Mouse (Mus musculus) mature B cell (primary cell): Measurements from ENCODE around the gene Spata2l.
"Not testable (repeated sequence)": the region's sequence is repeated elsewhere in the genome, so short reads cannot be mapped to it uniquely, and the experiment has no call there.

Source experiments
- in situ Hi-C: fragments of 300-500 bp; cut with MboI; formaldehyde crosslinking; loops from 2 replicates; pipeline ENCODE4 v1.14.3; 2019

Spata2l gene

DNA sequence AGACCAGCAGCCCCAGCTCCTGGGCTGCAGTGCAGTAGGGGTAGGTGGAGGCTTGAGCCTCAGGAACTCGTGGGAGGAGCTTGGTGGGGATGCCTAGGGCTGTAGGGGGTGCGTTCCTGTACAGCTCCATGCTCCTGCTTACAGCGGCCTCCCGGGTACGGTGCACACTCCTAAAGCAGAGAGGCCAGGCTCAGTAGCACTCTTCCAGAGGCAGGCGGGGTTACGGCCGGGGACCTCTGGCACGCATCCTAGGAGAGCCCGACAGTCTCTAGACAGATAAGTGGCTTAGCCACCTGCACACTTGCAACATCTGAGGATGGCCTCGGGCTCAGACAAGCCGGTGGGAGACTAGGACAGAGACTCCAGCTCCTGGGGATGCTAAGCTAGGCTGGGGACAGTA is 9.5 kb upstream of the Spata2l start:
- in situ Hi-C loops, result no loop called here

DNA sequence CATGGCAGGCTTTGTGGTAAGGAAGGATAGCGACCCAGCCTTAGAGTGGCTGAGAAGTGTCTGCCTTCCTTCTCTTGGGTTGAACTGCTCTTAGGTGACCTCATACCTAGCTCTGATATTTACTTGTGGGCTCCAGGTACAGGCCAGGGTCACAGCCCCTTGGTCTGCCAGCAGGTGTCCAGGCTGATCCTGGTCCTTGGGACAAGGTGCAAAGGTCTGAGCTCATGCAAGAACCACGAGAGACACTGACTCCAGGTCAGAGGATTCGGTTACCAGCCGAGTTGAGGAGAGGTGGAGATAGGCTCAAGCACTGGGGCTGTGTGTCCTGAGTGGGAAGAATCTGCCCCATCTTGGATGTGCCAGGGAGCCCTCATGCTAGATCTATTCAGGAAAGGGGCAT is 8.3 kb upstream of the Spata2l start:
- in situ Hi-C loops, result no loop called here

DNA sequence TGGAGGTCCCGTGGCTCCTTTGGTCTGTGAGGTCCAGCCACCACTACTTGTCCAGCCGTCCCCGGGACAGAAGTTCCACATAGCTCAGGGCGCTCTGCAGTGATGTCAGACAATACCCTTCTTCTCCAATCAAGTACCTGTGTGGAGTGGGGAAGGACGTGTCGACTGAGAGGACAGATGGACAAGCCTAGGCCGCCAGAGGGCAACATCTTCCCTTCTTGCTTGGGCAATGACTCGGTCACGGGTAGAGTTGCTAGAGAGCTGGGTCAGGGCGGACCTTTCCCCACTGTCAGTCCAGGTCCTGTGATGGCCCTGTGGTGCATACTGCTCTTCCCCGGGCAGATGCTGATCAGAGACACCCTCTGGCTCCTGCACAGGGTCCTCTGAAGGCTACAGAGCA is 7.0 kb upstream of the Spata2l start:
- in situ Hi-C loops, result no loop called here

DNA sequence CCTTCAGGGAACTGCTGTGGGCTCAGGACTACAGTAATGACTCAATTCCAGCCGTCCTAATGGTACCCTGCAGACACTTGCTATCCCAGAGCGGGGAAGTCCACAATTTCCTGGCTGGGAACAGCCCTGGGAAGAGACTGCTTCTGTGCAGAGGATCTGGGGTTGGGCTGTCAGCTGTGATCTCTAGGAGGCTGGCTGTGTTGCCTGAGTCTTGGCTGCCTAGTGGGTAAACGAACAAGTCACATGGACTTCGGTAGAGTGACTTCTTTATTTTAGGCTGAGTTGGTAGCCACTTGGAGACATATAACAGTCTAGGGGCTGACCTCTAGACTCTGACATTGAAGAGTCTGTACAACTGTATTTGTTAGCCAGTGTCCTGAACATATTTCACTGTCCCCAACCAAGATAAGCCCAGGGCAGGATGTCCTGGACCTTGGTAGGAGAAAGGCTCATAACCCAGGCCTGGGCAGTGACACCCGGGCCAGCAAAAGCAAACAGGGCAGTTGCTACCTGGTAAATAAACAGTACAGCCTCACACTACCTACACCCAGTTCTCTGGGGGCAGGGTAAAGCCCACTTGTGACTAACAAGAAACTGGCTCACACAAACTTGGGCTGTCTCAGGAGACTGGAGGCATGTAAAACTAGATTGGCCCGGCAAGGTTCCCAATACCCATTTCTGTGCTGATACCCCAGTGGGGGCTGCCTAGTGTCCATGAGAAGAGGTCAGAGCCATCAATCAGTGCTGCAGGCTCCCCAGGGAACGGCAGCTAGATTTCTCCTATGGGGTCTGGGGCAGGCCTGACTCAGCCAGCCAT is 6.3 kb upstream of the Spata2l start:
- in situ Hi-C loops, result no loop called here

DNA sequence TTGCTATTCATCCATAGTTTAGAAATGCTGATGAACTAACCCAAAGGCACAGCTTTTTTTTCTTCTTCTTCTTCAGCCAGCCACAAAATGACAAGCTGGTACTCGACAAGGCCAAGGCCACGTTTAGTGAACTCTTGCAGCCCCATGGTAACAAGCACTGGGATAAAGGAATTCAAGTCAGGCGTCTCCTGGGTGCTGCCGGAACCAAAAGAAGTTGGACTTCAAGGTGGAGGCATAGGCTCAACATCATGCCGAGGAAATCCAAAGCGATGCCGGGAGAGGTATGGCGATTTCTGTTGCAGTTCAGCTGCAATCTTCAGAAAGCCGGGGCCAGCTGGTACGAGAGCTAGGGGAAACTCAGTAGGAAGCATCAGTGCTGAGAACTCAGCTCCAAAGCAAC is 3.4 kb upstream of the Spata2l start:
- in situ Hi-C loops, result no loop called here

DNA sequence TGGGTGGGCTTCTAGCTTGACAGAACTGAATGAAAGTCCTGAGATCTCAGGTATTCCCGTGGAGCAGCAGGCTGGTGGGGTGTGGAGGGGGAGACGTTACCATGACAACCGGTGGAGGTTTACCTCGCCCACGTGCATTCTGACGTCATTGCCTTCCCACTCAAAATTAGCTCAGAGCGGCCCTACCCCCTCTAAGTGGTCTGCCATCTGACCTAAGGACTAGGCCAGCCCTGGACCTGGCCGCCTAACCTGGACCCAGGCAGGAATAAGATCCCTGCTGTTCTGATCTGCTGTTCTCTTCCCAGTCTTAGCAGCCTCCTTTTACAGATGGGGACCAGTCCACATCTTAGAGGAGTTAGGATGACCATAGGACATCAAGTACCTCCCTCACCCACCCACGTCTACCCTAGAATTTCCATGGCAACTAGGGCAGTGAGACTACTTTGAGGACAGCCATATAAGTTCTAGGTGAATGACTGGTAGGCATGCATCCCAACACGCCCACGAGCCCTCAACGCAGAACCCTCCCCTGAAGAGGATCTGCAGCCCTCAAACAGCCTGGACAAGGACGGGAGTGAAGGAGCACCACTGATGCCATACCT is 1.0 kb downstream of the Spata2l start:
- in situ Hi-C loops, result no loop called here

DNA sequence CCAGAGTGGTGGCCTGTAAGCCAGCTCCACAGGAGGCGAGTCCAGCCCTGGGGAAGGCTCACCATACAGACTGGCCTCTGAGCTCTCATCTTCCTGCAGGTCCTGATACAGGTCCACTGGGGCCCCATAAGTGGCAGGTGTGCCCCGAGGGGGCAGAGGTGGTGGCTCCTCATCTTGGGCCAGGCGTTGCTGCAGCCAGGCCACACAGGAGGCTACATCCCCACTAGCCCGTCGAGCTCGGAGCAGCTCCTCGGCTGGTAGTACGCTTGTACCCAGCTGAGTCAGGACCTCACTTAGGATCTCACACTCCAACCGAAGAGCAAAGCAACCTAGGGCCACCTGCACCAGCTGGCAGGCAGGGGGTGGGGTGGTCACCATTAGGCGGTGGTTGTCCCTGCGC is 2.3 kb downstream of the Spata2l start:
- in situ Hi-C loops, result no loop called here

DNA sequence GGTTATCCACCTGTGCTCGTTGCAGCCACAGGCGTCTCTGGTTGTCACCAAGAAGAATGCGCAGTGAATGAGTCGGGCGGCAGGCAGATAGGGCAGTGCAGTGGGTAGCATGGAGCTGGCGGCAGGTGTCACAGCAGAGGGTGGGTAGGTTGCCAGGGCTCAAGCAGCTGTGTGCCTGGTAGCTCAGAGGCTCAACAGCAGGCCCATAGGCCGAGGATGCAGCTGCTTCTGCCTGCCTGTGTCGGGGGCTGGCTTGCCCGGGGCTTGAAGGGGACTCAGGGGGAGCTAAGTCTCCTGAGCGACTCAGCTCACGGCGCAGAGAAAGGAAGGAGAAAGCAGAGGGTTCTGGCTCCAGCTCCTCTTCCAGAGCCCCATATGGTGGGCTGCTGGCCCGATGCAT is 2.7 kb downstream of the Spata2l start:
- in situ Hi-C loops, result no loop called here

DNA sequence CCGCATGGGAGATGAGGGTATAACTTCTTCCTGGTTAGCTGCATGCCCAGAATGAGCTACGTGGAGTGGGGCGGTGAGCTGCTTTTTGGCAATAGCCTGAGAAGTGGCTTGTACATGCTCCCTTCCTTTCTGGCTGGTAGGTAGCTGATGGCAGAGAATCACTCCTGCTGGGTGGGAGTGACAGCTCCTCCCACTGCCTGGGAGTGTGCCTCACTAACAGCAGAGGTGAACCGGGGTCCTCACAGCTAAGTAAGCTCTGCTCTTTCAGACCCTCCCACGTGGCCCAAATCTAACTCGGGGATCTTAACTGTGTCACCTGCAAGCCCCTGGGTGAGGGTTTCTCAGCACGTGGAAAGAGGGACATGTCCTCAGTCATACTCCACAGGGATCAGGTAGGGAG is 3.5 kb downstream of the Spata2l start:
- in situ Hi-C loops, result no loop called here

DNA sequence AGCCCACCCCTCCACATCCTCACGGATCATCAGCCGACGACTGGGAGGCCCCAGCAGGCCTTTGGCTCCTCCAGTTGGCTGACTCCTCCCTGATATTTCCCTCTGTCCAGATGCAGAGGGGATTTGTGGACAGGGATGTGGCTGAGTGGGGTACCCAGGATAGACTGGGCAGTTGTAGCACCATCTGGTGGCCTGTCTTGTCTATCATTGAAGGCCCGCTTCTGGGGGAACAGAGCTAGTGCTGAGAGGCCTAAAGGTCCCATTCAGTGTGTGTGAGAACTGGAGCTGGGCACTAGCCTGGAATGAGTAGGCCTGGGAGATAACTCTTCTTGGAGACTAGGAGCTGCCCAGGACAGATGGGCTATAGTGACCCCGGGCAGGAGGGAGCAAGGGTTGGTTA is 4.3 kb downstream of the Spata2l start:
- in situ Hi-C loops, result no loop called here

DNA sequence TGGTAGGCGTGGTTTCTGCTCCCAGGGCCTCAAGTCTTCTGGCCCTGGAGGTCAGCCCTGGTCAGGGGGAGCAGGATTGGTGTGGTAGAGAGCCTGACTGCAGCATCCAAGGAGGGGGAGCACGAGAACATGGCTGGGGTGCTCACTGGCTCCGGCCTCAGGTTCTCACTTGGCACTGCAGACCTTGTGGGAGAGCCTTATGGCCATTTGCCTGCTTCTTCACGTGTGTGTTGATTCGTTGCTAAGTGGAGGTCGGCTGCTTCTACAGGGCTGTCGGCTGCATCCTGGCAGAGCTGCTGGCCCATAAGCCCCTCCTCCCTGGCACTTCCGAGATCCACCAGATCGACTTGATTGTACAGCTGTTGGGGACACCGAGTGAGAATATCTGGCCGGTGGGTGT is 5.7 kb downstream of the Spata2l start:
- in situ Hi-C loops, result not testable (repeated sequence)

DNA sequence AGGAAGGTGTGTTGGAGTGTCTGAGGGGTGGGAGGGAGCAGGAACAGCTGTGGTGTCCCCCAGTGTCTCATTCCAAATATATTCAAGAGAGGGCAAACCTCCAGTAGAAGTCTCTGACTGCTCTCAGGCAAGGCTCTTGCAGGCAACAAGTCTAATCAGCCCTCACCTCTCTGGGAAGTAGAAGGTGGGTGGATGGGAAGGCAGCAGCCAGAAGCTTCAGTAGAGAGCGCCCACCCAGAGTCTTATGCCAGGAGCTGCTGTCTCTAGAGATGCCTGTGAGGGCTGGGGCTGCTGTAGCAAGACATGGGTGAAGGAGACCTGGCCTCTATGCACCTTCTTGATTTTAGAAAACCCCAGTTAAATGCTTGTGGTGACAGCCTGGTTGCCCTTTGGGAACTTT is 7.6 kb downstream of the Spata2l start:
- in situ Hi-C loops, result no loop called here

DNA sequence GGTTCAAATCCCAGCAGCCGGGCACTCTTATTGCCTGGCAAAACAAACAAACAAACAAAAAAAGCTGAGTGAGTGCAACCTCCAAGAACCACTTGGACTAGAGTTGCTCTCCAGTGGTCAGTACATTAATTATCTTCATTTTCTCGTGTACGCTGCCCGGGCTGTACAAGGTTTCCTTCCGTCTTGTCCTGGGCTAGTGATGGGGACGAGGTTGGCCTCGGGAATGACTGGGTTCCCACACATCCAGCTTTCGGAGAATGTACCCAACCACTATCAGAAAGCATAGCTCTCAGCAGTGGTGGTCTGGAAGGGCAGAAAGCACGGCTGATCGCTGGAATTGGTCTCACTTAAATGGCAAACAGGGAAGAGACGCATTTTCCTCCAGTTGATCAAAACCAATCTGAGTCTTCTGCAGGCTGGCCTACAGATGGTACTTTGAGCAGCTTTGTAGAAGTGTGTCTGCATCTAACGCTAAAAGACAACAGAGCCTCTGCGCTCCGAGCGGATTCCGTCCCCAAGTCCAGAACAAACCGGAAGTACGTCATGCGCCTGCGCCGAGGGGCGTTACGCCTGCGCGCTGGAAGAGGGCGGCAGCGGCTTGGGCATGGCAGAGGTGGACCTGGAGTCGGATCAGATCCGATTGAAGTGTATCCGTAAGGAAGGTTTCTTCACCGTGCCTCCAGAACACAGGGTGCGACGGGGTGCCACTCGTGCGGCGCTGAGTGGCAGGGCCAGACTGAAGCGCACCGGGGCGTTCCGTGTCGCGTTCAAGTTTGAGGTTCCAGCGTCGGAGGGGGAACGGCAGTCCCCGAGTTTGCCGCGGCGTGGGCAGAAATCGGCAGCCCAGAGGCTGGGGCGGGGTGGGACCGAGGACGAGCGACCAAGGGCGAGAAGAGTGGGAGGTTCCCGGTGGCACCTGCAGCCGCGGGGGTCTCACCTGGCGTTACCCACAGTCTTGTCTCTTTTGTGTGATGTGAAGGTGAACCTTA is 11.5 kb downstream of the Spata2l start, which contains the start of gene Cdk10:
Cdk10 (plus strand) TSS at position 565 of the 989 bp plus-strand sequence.
- in situ Hi-C loops, result no loop called here

DNA sequence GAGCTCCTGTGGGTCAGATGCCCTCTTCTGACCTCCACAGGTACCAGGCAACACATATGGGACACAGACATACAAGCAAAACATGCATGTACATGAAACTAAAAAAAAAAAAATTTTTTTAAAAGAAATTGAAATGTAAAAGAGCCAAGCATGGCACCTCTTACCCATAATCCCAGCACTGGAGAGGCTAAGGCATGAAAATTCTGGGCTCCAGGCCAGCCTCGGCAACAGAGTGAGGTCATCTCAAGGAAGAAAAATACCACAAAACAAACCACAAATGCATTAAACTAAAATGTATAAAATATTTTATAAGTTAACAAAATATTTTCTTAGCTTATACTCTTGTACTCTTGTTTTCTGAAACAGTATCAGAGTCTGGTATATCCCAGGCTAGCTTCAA is 15.1 kb downstream of the Spata2l start:
- in situ Hi-C loops, result no loop called here

DNA sequence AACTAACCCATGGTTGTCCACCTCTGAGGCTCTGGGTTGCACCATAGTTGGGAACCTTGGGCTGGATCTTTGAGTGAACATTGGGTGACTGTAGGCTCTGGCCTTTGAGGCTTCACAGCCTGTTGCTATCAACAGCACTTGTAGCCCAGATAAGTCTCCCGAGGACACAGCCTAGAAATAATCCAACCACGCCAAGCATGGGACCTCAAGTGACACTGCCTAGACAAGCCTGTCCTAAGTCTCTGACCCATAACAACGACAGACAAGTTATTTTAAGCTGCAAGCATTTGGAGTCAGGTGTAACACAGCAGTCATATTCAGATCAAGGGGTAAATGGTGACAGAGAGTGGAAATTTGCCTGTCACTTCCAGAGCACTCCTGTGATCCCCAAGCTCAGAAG is 20.6 kb downstream of the Spata2l start:
- in situ Hi-C loops, result no loop called here

DNA sequence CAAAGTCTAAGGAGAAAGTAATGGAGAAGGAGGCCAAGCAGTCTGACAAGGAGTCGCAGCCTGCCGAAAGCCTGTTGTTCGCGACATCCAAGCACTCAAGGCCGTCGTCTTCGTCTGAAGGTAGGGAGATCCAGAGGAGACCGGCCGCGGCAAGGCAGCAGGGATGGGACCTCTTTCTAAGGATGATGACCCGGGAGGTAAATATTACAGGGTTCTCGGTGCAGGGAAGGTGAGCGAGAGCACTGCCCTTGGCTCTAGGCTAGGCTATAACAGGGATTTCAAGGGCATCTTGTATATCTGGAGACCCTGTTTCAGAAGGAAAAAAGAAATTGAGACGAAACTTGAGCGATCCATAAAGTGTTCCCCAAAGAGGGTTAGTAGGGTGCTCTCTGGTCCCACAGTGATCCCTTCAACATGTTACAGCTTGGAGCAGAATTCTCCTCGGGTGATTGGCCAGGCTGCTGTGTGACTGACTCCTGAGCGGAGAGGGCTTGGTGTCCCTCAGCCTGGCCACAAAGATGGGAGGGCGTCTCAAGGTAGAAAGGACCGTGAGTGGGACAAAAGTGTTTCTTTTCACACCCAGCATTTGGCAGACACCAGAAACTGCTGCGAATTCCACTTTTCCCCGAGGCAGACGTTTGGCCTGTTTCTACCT is 22.8 kb downstream of the Spata2l start:
- in situ Hi-C loops, result no loop called here

DNA sequence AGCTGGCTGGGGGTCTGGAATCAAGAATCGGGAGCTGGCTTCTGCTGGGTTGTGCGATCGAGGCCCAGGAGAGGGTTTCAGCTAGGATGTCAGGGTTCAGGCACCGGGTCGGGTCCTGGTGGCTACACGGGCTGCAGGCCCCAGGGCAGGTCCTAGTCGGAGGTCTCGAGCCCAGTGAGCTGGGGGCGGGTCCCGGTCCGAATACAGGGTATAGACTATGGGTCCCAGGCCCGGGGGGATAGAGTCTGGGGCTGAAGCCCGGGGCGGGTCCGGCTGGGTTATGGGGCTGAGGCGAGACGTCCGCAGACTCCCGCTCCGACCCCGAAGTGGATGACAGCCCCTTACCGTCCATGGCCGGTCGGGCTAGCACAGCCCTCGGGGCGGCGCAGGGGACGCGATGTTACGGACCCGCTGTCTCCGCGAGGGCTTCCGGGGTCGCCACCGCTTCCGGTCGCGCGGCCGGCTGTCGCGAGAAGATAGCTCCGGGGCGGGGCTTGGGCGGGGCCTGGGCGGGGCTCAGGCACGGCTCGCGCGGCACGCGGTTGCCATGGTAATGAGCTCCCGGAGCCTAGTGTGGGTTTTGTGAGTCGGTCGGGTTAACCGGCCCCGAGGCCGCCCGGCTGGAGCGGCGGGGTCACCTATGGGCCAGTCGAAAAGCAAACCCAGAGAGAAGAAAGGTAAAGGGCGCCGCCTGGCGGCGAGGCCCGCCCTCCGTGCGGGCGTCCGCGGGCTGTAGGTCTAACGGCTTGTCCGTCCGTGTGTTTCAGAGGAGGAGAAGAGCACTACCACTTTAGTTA is 23.5 kb downstream of the Spata2l start, which contains the start of the genes Chmp1a and Spata33:
Chmp1a (minus strand) TSS at position 443 of the 797 bp plus-strand sequence.
Spata33 (plus strand) TSS at position 512 of the 797 bp plus-strand sequence.
- in situ Hi-C loops, result no loop called here

DNA sequence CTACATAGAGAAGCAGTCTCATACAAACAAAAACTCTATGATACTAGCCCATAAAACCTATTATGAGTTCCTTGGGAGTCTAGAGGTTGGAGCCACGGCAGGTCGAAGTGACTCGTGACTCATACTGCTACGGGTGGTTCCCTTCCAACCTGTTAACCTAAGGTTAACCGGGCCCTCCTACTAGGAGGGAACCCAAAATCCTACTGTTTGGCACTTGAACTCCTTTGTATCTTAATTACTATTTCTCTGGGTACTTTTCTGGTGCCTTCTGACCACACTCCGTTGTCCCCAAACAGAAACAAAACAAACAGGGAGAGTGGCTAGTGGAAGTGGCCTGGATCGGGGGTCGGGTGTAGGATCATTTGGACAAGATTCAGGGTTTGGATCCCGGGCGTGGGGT is 24.2 kb downstream of the Spata2l start:
- in situ Hi-C loops, result no loop called here

DNA sequence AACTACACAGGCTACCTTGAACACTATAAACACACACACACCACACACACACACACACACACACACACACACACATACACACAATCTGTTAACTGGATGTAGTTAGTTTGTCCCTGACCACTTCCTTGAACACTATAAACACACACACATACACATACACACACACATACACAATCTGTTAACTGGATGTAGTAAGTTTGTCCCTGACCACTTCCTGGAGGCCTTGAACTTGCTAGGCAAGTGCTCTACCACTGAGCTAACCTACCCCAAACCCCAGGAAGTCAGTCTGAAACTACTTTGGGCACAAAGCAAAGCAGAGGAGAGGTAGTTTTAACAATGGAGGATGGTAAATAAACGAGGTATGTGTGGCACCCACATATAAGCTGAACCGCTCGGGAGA is 32.5 kb downstream of the Spata2l start:
- in situ Hi-C loops, result no loop called here

DNA sequence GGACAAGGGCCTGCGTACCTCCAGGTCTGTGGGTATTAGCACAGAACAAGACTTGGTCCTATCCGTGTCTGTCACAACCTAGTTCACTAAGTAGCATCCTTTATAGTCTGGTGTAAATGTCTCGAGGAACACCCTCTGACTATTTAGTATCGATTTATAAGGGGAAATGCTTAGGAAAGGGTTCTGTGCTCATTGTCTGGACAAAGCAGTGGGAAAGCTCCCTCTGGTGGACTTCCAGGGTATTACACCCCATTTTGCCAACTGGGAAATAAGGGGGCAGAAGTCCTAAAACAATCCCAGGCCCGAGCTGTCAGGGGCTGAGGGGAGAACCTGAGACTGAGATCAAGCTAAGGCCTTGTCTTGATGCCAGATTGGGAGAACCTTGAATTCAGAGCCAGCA is 33.7 kb downstream of the Spata2l start:
- in situ Hi-C loops, result no loop called here

DNA sequence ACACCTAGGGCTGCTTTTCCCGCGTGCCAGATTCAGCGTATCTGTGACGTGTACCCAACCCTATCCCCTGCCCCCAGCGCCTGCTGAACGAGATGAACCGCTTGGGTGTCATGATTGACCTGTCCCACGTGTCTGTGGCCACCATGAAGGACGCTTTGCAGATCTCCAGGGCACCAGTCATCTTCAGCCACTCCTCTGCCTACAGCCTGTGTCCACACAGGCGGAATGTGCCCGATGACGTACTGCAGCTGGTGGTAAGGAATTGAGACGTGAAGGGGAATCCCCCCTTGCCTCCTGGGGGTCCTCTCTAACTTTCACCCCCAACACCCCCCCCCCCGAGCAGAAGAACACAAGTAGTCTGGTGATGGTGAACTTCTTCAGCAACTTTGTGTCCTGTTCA is 36.2 kb downstream of the Spata2l start:
- in situ Hi-C loops, result no loop called here
